Mouse (Mus musculus): ENCODE data around the gene Btnl4.

GRCm38 (mm10) chr17:34517252-34517651 lies 40.1 kb upstream of the Btnl4 start, which contains the start of gene Btnl6:
- TF ChIP-seq POLR2A (IDR thresholded peaks at IDR 0.05; ENCODE audit: extremely low read depth, insufficient read depth, low read length) (no peak), CTCF (IDR thresholded peaks at IDR 0.05; ENCODE audit: extremely low read depth, insufficient read depth, low read length) (no peak)
